Mouse (Mus musculus) ES-E14 (cell line): ENCODE results near the gene Zcrb1. TPM values are rescaled to one million over a fixed set of nuclear protein-coding genes. Genes with fewer than 3 reads are reported as not detected.

Experiments
- DNase-seq: peaks from one replicate; pipeline ENCODE4 v3.0.0-alpha.2; 2013; ENCODE audit warnings: low read depth, low spot score
- H3K27ac ChIP-seq: 2 replicates; pipeline ENCODE4 v1.5.1; 2012; ENCODE audit warnings: low read depth, mild to moderate bottlenecking, low read length, moderate library complexity, mixed read lengths; ENCODE audit not compliant: poor library complexity, insufficient read depth, severe bottlenecking
- H3K36me3 ChIP-seq: 2 replicates; pipeline ENCODE4 v1.6.1; 2012; ENCODE audit warnings: mild to moderate bottlenecking, low read length, moderate library complexity, mixed read lengths; ENCODE audit not compliant: control insufficient read depth, poor library complexity, insufficient read depth, severe bottlenecking
- H3K4me1 ChIP-seq, 2 experiments: fragments of 150-350 bp in 1 of 2; sonication (generic) in 1 of 2; 2 replicates each; pipeline ENCODE4 v1.6.1; 2012; ENCODE audit warnings: low read length in 2 of 2, mild to moderate bottlenecking in 1 of 2, mixed read lengths in 1 of 2; ENCODE audit not compliant: control insufficient read depth in 2 of 2, insufficient read depth in 2 of 2, poor library complexity in 1 of 2
- H3K4me3 ChIP-seq, 2 experiments: fragments of 150-350 bp in 1 of 2; sonication (generic) in 1 of 2; 2 replicates each; pipeline ENCODE4 v1.5.1; 2012; ENCODE audit warnings: low read length in 2 of 2, low read depth in 1 of 2, mild to moderate bottlenecking in 1 of 2, mixed read lengths in 1 of 2; ENCODE audit not compliant: insufficient read depth in 1 of 2, poor library complexity in 1 of 2, severe bottlenecking in 1 of 2
- H3K9ac ChIP-seq: 2 replicates; pipeline ENCODE4 v1.6.1; 2012; ENCODE audit warnings: low read depth, mild to moderate bottlenecking, low read length, mixed read lengths; ENCODE audit not compliant: poor library complexity, insufficient read depth, severe bottlenecking
- H3K9me3 ChIP-seq: fragments of 150-350 bp; sonication (generic); 2 replicates; pipeline ENCODE4 v1.6.1; 2012; ENCODE audit warnings: low read depth, mild to moderate bottlenecking, low read length; ENCODE audit not compliant: control insufficient read depth, insufficient read depth
- CHD2 ChIP-seq: IDR thresholded peaks from 2 replicates; pipeline ENCODE4 v1.6.1; 2014; ENCODE audit warnings: mild to moderate bottlenecking, low read depth, low read length, inconsistent platforms
- HCFC1 ChIP-seq: IDR thresholded peaks from 2 replicates; pipeline ENCODE4 v1.6.1; 2012; ENCODE audit warnings: low read length, inconsistent platforms, borderline replicate concordance; ENCODE audit not compliant: insufficient read depth
- MAFK ChIP-seq: IDR thresholded peaks from 2 replicates; pipeline ENCODE4 v1.6.1; 2014; ENCODE audit warnings: mild to moderate bottlenecking, low read depth, low read length, inconsistent platforms; ENCODE audit not compliant: insufficient read depth
- ZC3H11A ChIP-seq: IDR thresholded peaks from 2 replicates; pipeline ENCODE4 v1.6.1; 2012; ENCODE audit warnings: low read depth, mild to moderate bottlenecking, inconsistent platforms, low read length, borderline replicate concordance
- ZNF384 ChIP-seq: IDR thresholded peaks from 2 replicates; pipeline ENCODE4 v1.6.1; 2012; ENCODE audit warnings: low read depth, low read length, inconsistent platforms
- in situ Hi-C, 2 experiments: fragments of 600-800 bp; cut with MboI; formaldehyde crosslinking; loops; one replicate each; pipeline ENCODE4 v1.15.1; 2025; ENCODE audit warnings: low sequenced_read_pairs in 2 of 2, inconsistent platforms in 1 of 2; ENCODE audit not compliant: unreplicated experiment in 2 of 2
- total RNA-seq: library from RNA; depleted of rRNA; stranded (reverse); fragments of 300-350 nt; gene quantifications from 2 replicates; pipeline ENCODE4 v1.2.3, GENCODE M21; 2012

Gene Zcrb1
- total RNA-seq, 1 experiment: 34.8 TPM

- no peak overlapping the region for H3K4me3 ChIP-seq
- no peak overlapping the region for H3K9ac ChIP-seq
- no peak for DNase-seq
- TF ChIP-seq ZNF384: no peak
- TF ChIP-seq ZC3H11A: no peak
- no peak for TF ChIP-seq CHD2
- TF ChIP-seq HCFC1: no peak
- TF ChIP-seq MAFK: no peak
- in situ Hi-C loops: no loop called here
- no peaks in the 10 kb centered on the region for H3K4me1 ChIP-seq
- H3K9me3 ChIP-seq: no peaks in the 10 kb centered on the region
- no peaks in the 10 kb centered on the region for H3K36me3 ChIP-seq
- H3K27ac ChIP-seq: no peak overlapping the region
Observed at GRCm38 (mm10) chr15:93368558-93368957, 29.6 kb downstream of the Zcrb1 start.

GRCm38 (mm10) chr15:93365561-93365960 lies 32.6 kb downstream of the Zcrb1 start:
- Histone ChIP-seq H3K9me3 (no peaks in the 10 kb centered on the region), H3K4me3 (no peak overlapping the region), H3K27ac (no peak overlapping the region), H3K36me3 (no peaks in the 10 kb centered on the region), H3K4me1 (no peaks in the 10 kb centered on the region), H3K9ac (no peak overlapping the region)
- in situ Hi-C loops: no loop called here
- TF ChIP-seq ZNF384 (no peak), HCFC1 (no peak), CHD2 (no peak), ZC3H11A (no peak), MAFK (no peak)
- DNase-seq: no peak

DNA sequence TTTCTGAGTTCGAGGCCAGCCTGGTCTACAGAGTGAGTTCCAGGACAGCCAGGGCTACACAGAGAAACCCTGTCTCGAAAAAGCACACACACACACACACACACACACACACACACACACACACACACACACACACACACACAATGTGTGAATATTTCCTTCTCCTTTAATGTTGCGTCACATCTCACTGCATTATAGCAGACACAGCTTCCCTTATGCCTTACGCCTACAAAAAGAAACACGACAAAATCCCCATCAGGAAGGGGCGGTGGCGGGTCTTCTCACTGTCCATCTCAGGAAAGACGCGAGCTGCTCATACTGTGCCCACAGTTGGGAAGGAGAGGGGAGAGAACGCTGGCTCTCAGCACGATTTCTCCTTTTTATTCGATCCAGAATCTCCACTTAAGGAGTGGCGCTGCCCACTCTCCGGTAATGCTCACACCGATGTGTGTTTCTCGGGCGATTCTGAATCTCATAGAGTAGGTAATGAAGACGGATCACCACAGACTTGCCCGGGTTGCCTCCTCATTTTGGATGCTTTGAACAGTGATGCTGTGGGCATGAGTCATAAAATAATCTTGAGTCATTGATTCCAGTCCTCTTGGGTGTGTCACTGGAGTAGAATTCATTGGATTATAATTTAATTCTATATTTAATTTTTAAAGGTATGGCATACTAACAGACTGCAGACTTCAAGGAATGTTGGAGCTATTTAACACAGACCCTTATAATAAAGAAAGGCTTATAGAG lies 39.6 kb downstream of the Zcrb1 start:
- TF ChIP-seq CHD2: no peak
- no peak for TF ChIP-seq ZNF384
- TF ChIP-seq HCFC1: no peak
- TF ChIP-seq ZC3H11A: no peak
- H3K9me3 ChIP-seq: no peaks in the 10 kb centered on the region
- no peak overlapping the region for H3K9ac ChIP-seq
- in situ Hi-C loops: no loop called here
- no peak overlapping the region for H3K27ac ChIP-seq
- H3K4me1 ChIP-seq: no peaks in the 10 kb centered on the region
- no peak for DNase-seq
- H3K36me3 ChIP-seq: no peaks in the 10 kb centered on the region
- H3K4me3 ChIP-seq: no peak overlapping the region

GRCm38 (mm10) chr15:93340630-93341379 lies 57.3 kb downstream of the Zcrb1 start:
- no peak for DNase-seq
- Histone ChIP-seq H3K27ac (no peak overlapping the region), H3K36me3 (no peaks in the 10 kb centered on the region), H3K4me3 (no peak overlapping the region), H3K9ac (no peak overlapping the region), H3K4me1 (no peaks in the 10 kb centered on the region), H3K9me3 (no peaks in the 10 kb centered on the region)
- in situ Hi-C loops: no loop called here
- TF ChIP-seq ZNF384 (no peak), HCFC1 (no peak), ZC3H11A (no peak), CHD2 (no peak), MAFK (no peak)
